Mouse (Mus musculus) cerebellum, adult 2 months (tissue): ENCODE data around the gene Gimap7.

Experiments used
- CTCF ChIP-seq: fragments of 200-500 bp; IDR thresholded peaks from 2 replicates; pipeline ENCODE4 v1.5.1; 2011; ENCODE audit warnings: low read depth, mild to moderate bottlenecking, control low read depth, low read length, moderate library complexity, borderline replicate concordance; ENCODE audit not compliant: insufficient read depth
- POLR2A ChIP-seq: fragments of 200-500 bp; IDR thresholded peaks from 2 replicates; pipeline ENCODE4 v1.6.1; 2011; ENCODE audit warnings: low read length, control low read depth, borderline replicate concordance; ENCODE audit not compliant: insufficient read depth

DNA sequence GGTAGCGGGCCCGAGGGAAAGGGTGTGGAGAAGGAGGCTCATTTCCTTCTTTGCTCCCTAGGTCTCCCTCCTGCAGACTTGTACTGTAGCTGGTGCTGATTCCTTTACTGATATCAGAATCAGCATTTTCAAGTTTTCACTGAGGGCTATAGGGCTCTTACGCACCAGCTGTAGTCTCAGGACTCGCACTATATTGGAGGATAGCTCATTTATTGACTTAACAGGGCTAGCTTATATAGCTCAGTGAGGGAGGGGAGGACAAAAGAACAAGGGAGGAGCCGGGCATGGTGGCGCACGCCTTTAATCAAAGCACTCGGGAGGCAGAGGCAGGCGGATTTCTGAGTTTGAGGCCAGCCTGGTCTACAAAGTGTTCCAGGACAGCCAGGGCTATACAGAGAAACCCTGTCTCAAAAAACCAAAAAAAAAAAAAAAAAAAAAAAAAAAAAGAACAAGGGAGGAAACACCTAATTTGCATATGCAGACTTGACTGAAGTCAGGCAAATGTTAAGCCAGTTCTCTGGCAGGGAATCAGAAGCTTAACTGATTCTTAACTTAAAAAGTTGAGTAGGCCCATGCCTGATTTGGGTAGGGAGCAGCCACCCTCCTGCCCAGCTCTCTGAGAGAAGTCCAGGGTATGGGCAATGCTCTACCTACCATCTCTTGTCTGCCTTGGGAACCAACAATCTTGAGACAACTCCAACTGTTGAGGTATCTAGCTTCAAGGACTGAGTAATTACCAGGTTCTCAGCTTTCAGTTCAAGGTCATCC is 43.9 kb upstream of the Gimap7 start:
- TF ChIP-seq CTCF, result no peak
- TF ChIP-seq POLR2A, result no peak
